Mouse (Mus musculus) cortical plate, adult 2 months (tissue): ENCODE data around the gene Nelfe. TPM values are rescaled to one million over a fixed set of nuclear protein-coding genes. Genes with fewer than 3 reads are reported as not detected.

ENCODE experiments used
- H3K27ac ChIP-seq: fragments of 200-500 bp; 2 replicates; pipeline ENCODE4 v1.5.1; 2012; ENCODE audit warnings: low read length, control low read depth, inconsistent platforms; ENCODE audit not compliant: insufficient read depth
- H3K4me1 ChIP-seq: fragments of 200-500 bp; 2 replicates; pipeline ENCODE4 v1.6.1; 2011; ENCODE audit warnings: low read length; ENCODE audit not compliant: control insufficient read depth, insufficient read depth
- H3K4me3 ChIP-seq: fragments of 200-500 bp; 2 replicates; pipeline ENCODE4 v1.5.1; 2011; ENCODE audit warnings: mild to moderate bottlenecking, low read length, control low read depth; ENCODE audit not compliant: insufficient read depth
- CTCF ChIP-seq: fragments of 200-500 bp; IDR thresholded peaks from 2 replicates; pipeline ENCODE4 v1.5.1; 2011; ENCODE audit warnings: mild to moderate bottlenecking, control low read depth, low read length; ENCODE audit not compliant: insufficient read depth; ENCODE audit errors: extremely low read depth
- POLR2A ChIP-seq: fragments of 200-500 bp; IDR thresholded peaks from 2 replicates; pipeline ENCODE4 v1.6.1; 2011; ENCODE audit warnings: mild to moderate bottlenecking, low read length, control low read depth; ENCODE audit not compliant: insufficient read depth; ENCODE audit errors: extremely low read depth
- polyA plus RNA-seq: library from polyadenylated mRNA; depleted of rRNA; stranded (reverse); fragments of >200 nt; gene quantifications from 2 replicates; pipeline ENCODE4 v1.2.3, GENCODE M21; 2012

The Nelfe gene
- polyA plus RNA-seq, 1 experiment = 56.3 TPM

DNA sequence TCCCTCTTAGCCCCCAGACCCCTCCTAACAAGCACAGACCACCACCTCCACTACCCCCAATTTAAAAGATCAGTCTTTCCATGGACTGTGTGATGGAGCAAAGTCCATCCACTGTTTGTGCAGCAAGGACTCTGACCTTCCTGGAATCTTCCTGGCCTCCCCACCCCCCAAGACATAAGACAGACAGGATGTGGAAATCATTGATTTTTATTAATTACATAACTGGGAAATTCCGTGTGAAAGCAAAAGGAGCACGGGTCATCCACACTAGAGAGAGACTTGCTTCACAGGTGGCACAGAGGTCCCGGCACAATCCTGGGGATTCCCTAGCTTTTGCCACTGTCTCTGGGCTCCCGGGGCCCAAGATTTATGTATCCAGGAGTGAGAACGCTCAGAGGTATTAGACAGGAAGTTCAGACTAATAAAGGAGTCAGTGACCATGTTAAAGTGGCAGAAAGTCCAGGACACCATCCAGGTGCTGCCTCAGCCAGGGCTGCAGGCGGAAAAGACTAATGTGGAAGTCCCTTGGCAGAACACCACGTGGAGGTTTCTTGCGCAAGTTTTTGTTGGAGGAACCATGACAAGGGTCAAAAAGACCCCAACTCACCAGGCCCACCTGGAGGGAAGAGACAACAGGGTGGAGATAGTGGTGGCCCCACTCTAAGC is 12.4 kb downstream of the Nelfe start, which contains the start of gene Cfb:
Cfb (minus strand) TSS at position 103 of the 666 bp plus-strand sequence.
- TF ChIP-seq POLR2A (no peak), CTCF (no peak)
- H3K4me3 ChIP-seq = no peak within 1 kb of the TSS
- no peaks in the 10 kb centered on the region for H3K4me1 ChIP-seq
- no peak within 1 kb of the TSS for H3K27ac ChIP-seq

DNA sequence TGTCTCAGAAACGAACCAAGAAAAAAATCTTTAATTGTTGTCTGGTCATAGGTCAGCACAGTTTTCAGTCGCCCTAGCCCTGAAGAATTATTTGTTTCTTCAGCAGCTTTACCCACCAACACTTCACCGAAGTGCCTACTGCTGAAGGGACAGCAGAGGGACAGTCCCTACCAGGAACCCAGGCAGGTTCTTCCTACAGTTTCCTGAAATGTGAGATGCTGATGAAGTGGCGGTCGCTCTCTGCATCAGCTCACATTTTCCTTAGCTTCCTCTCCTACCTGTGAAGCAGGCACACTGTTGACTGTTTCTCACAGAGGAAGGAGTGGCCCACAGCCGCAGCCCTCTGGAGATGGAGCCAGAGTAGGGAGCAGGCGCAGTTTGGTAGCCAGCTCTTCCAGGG is 15.8 kb downstream of the Nelfe start:
- H3K27ac ChIP-seq = no peak overlapping the region
- H3K4me1 ChIP-seq = no peaks in the 10 kb centered on the region
- H3K4me3 ChIP-seq = no peak overlapping the region
- no peak for TF ChIP-seq CTCF
- no peak for TF ChIP-seq POLR2A

DNA sequence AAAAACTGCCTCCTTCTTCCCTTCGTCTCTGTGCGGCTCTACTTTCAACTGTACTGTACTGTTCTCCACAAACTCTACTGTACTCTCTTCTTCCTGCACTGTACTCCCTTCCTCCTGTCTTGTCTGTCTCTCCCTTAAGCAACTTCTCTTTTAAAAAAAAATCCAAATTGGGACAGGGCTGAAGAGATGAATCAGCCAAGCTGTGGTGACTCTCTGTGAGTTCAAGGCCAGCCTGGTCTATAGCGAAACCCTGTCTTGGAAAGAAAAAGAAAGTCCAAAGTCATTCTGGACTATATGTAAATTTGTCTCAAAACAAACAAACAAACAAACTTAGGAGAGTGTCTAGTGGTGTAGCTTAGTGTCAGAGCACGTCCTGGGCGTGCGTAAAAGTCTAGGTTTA is 24.1 kb downstream of the Nelfe start:
- TF ChIP-seq POLR2A (no peak), CTCF (no peak)
- Histone ChIP-seq H3K4me3 (no peak overlapping the region), H3K4me1 (no peaks in the 10 kb centered on the region), H3K27ac (no peak overlapping the region)

DNA sequence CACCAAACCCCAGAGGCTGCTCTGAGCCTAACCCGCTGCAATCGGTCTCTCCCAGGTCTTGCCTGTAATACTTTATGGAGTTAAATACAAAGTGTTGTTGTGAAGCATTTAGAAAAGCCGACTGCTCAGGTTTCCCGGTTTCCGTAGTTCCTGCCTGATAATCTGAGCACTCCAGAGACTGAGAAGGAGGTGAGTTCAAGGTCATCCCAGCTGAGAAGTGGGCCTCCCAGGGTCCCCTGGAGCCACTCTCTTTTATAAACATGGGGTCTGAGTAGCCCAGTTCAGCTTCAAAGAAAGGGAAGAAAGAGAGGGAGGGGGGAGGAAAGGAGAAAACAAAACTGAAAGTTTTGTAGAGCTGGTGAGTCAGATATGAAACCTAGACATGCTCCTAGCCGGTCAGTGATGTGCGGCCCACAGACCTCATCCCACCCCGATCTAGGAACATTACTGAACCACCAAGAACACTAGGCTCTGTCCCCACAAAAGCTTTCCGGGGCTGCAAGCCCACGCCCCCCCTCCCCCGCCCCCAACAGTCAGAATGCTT is 29.2 kb downstream of the Nelfe start, which contains the start of gene Zbtb12:
Zbtb12 (plus strand) TSS at position 148 of the 544 bp plus-strand sequence.
- H3K27ac ChIP-seq = no peak within 1 kb of the TSS
- no peaks in the 10 kb centered on the region for H3K4me1 ChIP-seq
- TF ChIP-seq POLR2A (no peak), CTCF (no peak)
- no peak within 1 kb of the TSS for H3K4me3 ChIP-seq

DNA sequence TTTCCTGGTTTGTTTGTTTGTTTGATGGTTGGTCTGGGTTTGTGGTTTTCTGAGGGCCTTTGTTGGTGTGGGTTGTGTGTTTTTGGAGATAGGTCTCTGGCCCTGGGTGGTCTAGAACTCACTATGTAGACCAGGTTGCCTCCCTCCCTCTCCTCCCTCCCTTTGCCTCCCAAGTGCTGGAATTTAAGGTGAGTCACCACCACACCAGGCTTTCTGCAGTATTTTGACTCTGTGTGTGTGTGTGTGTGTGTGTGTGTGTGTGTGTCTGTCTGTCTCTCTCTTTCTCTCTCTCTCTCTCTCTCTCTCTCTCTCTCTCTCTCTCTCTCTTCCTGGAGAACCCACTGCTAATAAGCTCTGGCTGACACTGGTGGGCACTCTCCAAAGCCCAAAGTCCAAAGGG is 31.0 kb downstream of the Nelfe start:
- no peak for TF ChIP-seq CTCF
- no peak for TF ChIP-seq POLR2A

DNA sequence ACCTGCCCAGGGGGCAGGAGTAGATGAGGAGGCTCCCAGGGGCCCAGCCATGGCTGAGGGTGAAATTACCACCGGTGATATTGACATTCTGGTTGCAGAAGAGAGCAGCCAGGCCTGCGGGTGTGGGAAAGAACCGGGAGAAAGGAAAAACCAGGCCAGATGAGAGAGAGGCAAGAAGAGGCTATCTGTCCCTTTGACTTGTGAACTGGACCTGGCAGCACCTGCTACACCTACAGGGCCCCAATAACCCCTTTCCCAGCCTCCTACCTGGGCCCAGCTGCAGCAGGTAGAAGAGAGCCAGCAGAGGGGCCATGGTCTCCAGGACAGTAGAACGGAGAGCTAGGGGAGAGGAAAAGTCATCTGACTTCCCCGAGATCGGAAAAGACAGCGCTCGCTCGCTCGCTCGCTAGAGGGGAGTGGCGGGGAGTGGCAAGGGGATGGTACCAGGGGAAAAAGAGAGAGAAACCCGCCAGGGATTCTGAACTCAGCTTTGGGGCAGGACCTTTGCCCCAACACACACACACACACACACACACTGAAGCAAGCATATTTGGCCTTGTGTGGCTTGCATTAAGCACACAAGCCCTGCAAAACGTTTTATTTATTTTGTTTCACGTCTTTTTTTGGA is 31.6 kb downstream of the Nelfe start, which contains the start of gene Gm20547:
Gm20547 (minus strand) TSS at position 360 of the 628 bp plus-strand sequence.
- TF ChIP-seq POLR2A = no peak
- TF ChIP-seq CTCF = no peak
- no peak within 1 kb of the TSS for H3K4me3 ChIP-seq
- no peaks in the 10 kb centered on the region for H3K4me1 ChIP-seq
- H3K27ac ChIP-seq = no peak within 1 kb of the TSS

More for the DNA sequence above, 31.0 kb downstream of the Nelfe start:
- H3K4me1 ChIP-seq = no peaks in the 10 kb centered on the region
- H3K27ac ChIP-seq = no peak overlapping the region
- H3K4me3 ChIP-seq = no peak overlapping the region

DNA sequence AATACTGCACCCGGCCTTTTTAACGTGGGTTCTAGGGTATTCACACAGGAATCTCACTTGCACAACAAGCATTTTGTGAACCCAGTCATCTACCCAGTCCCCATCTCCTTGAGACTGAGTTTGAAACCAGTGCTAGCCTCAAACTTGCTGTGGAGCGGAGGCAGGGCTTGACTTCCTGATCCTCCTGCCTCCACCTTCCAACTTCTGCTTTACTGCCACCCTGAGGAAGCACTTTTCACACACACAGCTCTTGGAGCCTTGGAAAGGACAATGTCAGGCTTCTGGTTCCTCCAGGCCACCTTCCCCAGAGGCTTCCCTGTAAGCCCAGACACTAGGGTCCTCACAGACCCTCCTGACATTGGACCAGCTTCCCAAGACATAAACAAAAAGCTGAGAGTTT is 33.1 kb downstream of the Nelfe start:
- H3K27ac ChIP-seq = no peak overlapping the region
- H3K4me3 ChIP-seq = no peak overlapping the region
- TF ChIP-seq CTCF (no peak), POLR2A (no peak)
- H3K4me1 ChIP-seq = no peaks in the 10 kb centered on the region

DNA sequence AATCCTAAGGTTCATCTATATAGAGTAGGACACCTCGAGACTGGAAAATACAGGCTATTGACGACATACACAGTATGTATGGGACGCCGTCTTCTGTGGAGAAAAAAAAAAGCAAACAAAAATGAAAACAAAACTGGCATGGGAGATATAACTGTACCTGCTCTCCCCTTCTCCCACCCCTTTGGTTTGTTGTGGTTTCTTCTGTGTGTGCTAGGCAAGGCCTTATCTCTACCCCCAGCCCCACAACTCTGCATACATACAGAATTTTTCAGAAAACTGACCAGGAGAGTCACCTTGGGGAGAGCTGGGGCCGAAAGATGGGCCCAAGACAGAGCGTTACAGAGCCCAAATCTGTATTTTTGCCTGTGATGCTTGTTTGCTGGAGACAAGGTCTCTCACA is 34.5 kb downstream of the Nelfe start:
- TF ChIP-seq POLR2A (no peak), CTCF (no peak)
- Histone ChIP-seq H3K4me1 (no peaks in the 10 kb centered on the region), H3K27ac (no peak overlapping the region), H3K4me3 (no peak overlapping the region)

DNA sequence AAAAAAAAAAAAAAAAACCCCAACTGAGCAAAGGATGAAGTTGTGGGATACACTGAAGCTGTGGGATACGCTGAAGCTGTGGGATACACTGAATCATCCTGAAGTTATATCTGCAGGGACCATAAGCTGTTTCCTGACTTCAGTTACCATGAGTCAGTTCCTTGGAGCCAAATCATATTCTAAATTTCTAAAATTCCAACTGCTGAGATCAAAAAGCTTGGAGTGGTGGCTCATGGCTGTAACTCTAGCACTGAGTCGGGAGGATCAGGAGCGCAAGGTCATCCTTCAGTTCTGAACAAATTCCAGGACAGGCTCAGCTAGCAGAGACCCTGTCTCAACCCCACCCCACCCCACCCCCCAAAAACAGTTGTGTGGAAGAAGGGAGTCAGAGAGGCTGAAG is 35.4 kb downstream of the Nelfe start:
- TF ChIP-seq CTCF = no peak
- TF ChIP-seq POLR2A = no peak
- Histone ChIP-seq H3K4me3 (no peak overlapping the region), H3K4me1 (no peaks in the 10 kb centered on the region), H3K27ac (no peak overlapping the region)

DNA sequence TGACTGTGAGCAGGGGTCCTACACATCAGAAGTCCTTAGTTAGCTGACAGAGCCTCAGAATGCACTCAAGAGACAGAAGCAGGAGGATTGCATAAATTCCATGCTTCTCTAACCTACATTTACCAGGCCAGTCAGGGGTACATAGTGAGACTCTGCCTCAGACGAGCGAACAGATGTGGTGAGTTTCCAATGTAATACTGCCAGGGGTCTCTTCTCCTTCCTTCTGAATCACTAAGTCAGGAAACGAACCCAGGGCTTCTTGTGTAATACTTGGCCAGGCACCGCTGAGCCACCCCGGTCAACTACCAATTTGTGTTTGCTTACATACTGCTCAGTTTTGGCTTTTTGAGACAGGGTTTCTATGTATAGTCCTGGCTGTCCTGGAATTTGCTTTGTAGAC is 37.8 kb downstream of the Nelfe start:
- no peak overlapping the region for H3K4me3 ChIP-seq
- no peak overlapping the region for H3K27ac ChIP-seq
- no peak for TF ChIP-seq CTCF
- no peak for TF ChIP-seq POLR2A
- no peaks in the 10 kb centered on the region for H3K4me1 ChIP-seq
